Mouse (Mus musculus) embryonic facial prominence, embryonic 15.5 days (tissue): ENCODE data around the gene B230219D22Rik. TPM values are rescaled to one million over a fixed set of nuclear protein-coding genes. Genes with fewer than 3 reads are reported as not detected.

Experiments
- ATAC-seq: fragments of 200-750 bp; cut with Nextera tagmentation; 2 replicates; pipeline ENCODE4 v1.8.0; 2017; ENCODE audit warnings: low read depth, moderate TSS enrichment; ENCODE audit not compliant: insufficient number of reproducible peaks, low FRiP score, low TSS enrichment
- H3K27ac ChIP-seq: fragments of 300-500 bp; sonication (generic); replicated peaks from 2 replicates; pipeline ENCODE4 v1.5.1; 2015; ENCODE audit warnings: mild to moderate bottlenecking, inconsistent platforms
- H3K27me3 ChIP-seq: fragments of 300-500 bp; sonication (generic); 2 replicates; pipeline ENCODE4 v1.6.1; 2015; ENCODE audit warnings: inconsistent platforms
- H3K36me3 ChIP-seq: fragments of 300-500 bp; sonication (generic); 2 replicates; pipeline ENCODE4 v1.6.1; 2015; ENCODE audit warnings: mild to moderate bottlenecking, inconsistent platforms
- H3K4me1 ChIP-seq: fragments of 300-500 bp; sonication (generic); 2 replicates; pipeline ENCODE4 v1.6.1; 2015; ENCODE audit warnings: inconsistent platforms
- H3K4me2 ChIP-seq: fragments of 300-500 bp; sonication (generic); replicated peaks from 2 replicates; pipeline ENCODE4 v1.6.1; 2015; ENCODE audit warnings: mild to moderate bottlenecking, inconsistent platforms
- H3K4me3 ChIP-seq: fragments of 300-500 bp; sonication (generic); replicated peaks from 2 replicates; pipeline ENCODE4 v1.5.1; 2015; ENCODE audit warnings: mild to moderate bottlenecking, inconsistent platforms
- H3K9ac ChIP-seq: fragments of 300-500 bp; sonication (generic); 2 replicates; pipeline ENCODE4 v1.6.1; 2015; ENCODE audit warnings: inconsistent platforms
- H3K9me3 ChIP-seq: fragments of 300-500 bp; sonication (generic); replicated peaks from 2 replicates; pipeline ENCODE4 v1.6.1; 2016; ENCODE audit warnings: inconsistent platforms
- WGBS: fragments of 180-500 bp; shearing (Covaris S2); methylation state at CpG from one replicate; pipeline ENCODE4 v1.1.7; 2015; 5-methylcytosine and 5-hydroxymethylcytosine counted together
- polyA plus RNA-seq: library from polyadenylated mRNA; unstranded; fragments of >200 nt; fragmentation: Nextera tagmentation; extraction: Ambion mirVana; gene quantifications from 2 replicates; pipeline ENCODE4 v1.2.1, GENCODE M21; 2015

B230219D22Rik gene
- polyA plus RNA-seq, 1 experiment from 2014 or later: 60.3 TPM

- peak within 1 kb of the TSS; percentile 56 for H3K9ac ChIP-seq
- H3K27me3 ChIP-seq: no peaks in the 10 kb centered on the region
- no peaks in the 10 kb centered on the region for H3K9me3 ChIP-seq
- no peaks in the 10 kb centered on the region for H3K4me1 ChIP-seq
- peak within 1 kb of the TSS; percentile 94 for H3K27ac ChIP-seq
- under 1% methylated on average over 71 of the region's 73 CpGs for WGBS
- peak; percentile 89 for ATAC-seq
- H3K4me3 ChIP-seq: peak within 1 kb of the TSS; percentile 64
- H3K4me2 ChIP-seq: peak within 1 kb of the TSS; percentile 53
- H3K36me3 ChIP-seq: peaks cover 28% of the 10 kb centered on the region
Observed at GRCm38 (mm10) chr13:55727120-55727838, 34.4 kb downstream of the B230219D22Rik start, which contains the start of gene Pcbd2. Gene Pcbd2, plus strand, starts transcription at chr13:55727368.

DNA sequence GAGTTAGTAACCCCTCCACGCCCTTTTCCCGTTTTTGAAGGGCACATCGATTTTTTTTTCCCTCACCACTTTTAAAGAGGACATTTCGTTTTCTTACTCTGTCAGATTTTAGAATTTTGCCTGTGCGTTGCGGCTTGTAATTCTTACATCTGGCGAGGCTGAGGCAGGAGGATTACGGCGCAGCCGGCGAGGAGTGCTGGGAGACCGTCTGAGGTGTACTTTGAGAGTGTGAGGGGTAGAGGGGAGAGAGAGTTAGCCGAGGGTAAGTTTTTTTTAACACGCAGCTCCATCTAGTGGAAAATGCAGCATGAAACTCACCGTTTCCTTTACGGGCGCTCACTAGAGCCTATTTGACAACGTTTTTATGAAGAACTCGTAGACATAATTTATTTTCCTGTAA, 34.9 kb downstream of the B230219D22Rik start:
- peak overlapping the region; percentile 53 for H3K4me2 ChIP-seq
- peaks cover 28% of the 10 kb centered on the region for H3K36me3 ChIP-seq
- peak overlapping the region; percentile 56 for H3K9ac ChIP-seq
- no peaks in the 10 kb centered on the region for H3K4me1 ChIP-seq
- peak overlapping the region; percentile 64 for H3K4me3 ChIP-seq
- no peaks in the 10 kb centered on the region for H3K27me3 ChIP-seq
- ATAC-seq: peak; percentile 84
- peak overlapping the region; percentile 94 for H3K27ac ChIP-seq
- 2% methylated on average over 19 of the region's 19 CpGs for WGBS
- no peaks in the 10 kb centered on the region for H3K9me3 ChIP-seq

- 74% methylated on average over 7 of the region's 7 CpGs for WGBS
- Histone ChIP-seq H3K4me1 (no peaks in the 10 kb centered on the region), H3K27me3 (no peaks in the 10 kb centered on the region), H3K27ac (no peak overlapping the region), H3K4me3 (no peak overlapping the region), H3K9ac (no peak overlapping the region), H3K4me2 (no peak overlapping the region), H3K9me3 (no peaks in the 10 kb centered on the region), H3K36me3 (peaks cover 6% of the 10 kb centered on the region; the same call in 1 of the 2 replicates)
- ATAC-seq: no peak
Observed at GRCm38 (mm10) chr13:55730716-55731115, 37.8 kb downstream of the B230219D22Rik start.

GRCm38 (mm10) chr13:55732121-55732520, 39.2 kb downstream of the B230219D22Rik start:
- Histone ChIP-seq H3K27me3 (no peaks in the 10 kb centered on the region), H3K9ac (no peak overlapping the region), H3K9me3 (no peaks in the 10 kb centered on the region), H3K4me1 (no peaks in the 10 kb centered on the region), H3K4me2 (no peak overlapping the region), H3K27ac (no peak overlapping the region), H3K4me3 (no peak overlapping the region), H3K36me3 (no peaks in the 10 kb centered on the region)
- no peak for ATAC-seq
- 82% methylated on average over 2 of the region's 2 CpGs for WGBS

DNA sequence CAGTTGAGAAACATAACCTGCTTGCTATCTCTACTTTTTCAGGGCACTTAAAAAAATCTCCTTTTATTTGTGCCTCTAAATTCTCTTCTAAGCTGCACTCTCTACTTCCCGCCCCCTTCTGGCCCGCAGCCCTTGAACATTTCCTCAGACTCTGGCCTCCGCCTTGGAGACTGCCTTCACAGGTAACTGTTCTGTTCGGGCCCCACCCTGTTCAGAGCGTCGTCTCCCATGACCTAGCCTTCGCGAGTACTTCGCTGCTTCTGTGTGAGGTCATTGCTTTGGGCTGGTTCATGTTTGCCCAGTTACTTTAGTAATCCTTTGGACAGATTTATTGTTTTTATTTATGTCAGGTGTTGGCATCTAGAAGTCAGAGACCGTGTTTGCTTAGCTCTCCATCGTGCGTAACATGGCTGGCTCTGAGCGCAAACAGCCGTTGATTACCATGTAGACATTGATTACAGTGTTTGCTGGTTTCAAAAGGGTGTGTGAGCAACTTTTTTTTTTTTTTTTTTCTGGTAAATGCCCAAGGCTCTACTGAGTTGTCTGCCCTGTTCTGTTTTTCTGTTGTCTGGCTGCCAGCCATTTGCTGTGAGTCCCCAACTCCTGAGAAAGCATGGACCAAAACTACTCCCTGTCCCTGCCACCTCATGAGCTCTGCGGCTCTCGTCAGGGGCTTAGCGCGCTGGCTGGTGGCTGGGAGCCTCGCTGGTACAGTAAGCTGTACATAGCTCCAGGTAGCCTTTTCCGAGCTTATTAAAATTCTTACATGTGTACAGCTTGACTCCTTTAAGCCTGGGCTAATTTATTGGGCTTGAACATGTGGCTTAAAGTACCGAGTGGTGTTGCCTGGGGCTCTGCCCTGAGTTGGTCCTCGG, 40.9 kb downstream of the B230219D22Rik start:
- Histone ChIP-seq H3K9me3 (no peaks in the 10 kb centered on the region), H3K4me1 (no peaks in the 10 kb centered on the region), H3K27me3 (no peaks in the 10 kb centered on the region), H3K4me2 (no peak overlapping the region), H3K36me3 (no peaks in the 10 kb centered on the region), H3K9ac (no peak overlapping the region), H3K27ac (no peak overlapping the region; the same call in 1 of the 2 replicates), H3K4me3 (no peak overlapping the region)
- ATAC-seq: no peak
- 60% methylated on average over 22 of the region's 22 CpGs for WGBS

GRCm38 (mm10) chr13:55737885-55738284, 45.0 kb downstream of the B230219D22Rik start:
- no peak for ATAC-seq
- WGBS: 83% methylated on average over 8 of the region's 8 CpGs
- Histone ChIP-seq H3K27ac (no peak overlapping the region), H3K4me3 (no peak overlapping the region), H3K4me1 (no peaks in the 10 kb centered on the region), H3K27me3 (no peaks in the 10 kb centered on the region), H3K4me2 (no peak overlapping the region), H3K9ac (no peak overlapping the region), H3K36me3 (no peaks in the 10 kb centered on the region), H3K9me3 (no peaks in the 10 kb centered on the region)

DNA sequence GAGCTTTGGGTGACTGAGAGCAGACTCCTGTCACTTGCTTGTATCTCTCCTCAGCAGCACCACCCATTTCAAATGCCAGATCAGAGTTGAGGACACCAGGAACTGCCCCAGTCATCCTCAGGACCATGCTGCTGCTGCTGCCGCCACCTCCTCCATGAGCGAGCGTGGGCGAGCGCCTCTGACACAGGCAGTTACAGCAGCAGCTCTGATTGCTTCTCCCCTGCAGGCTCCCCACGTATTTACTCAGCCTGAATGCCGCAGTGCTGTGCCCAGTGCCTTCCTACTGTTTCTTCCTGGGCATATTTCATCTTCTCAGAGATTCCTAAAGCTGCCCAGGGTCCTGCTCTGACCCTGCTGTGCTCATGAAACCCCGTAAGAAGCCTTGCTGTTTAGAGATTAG, 49.4 kb downstream of the B230219D22Rik start:
- H3K4me3 ChIP-seq: no peak overlapping the region
- no peak overlapping the region for H3K4me2 ChIP-seq
- H3K27ac ChIP-seq: no peak overlapping the region
- peaks cover 4% of the 10 kb centered on the region for H3K4me1 ChIP-seq
- H3K9me3 ChIP-seq: no peaks in the 10 kb centered on the region
- H3K9ac ChIP-seq: no peak overlapping the region
- H3K27me3 ChIP-seq: no peaks in the 10 kb centered on the region
- WGBS: 67% methylated on average over 8 of the region's 8 CpGs
- no peak for ATAC-seq
- no peaks in the 10 kb centered on the region for H3K36me3 ChIP-seq

Other genes starting within 250 kb of the B230219D22Rik start
- gene Grk6, start 248.1 kb upstream of the B230219D22Rik start, polyA plus RNA-seq: 43.8 and 45.1 TPM in 2 replicates
- gene Prr7, start 228.9 kb upstream of the B230219D22Rik start, polyA plus RNA-seq: 1.5 TPM in 2 replicates
- 190 and 193 TPM in 2 replicates for gene Dbn1, start 205.0 kb upstream of the B230219D22Rik start, polyA plus RNA-seq
- gene Pdlim7, start 179.4 kb upstream of the B230219D22Rik start, polyA plus RNA-seq: 165 and 180 TPM in 2 replicates
- 5.5 and 6.3 TPM in 2 replicates for gene Dok3, start 163.8 kb upstream of the B230219D22Rik start, polyA plus RNA-seq
- 61.4 and 66.2 TPM in 2 replicates for gene Ddx41, start 156.5 kb upstream of the B230219D22Rik start, polyA plus RNA-seq
- 43.4 and 46.0 TPM in 2 replicates for gene Fam193b, start 122.0 kb upstream of the B230219D22Rik start, polyA plus RNA-seq
- 163 and 178 TPM in 2 replicates for gene Tmed9, start 119.4 kb upstream of the B230219D22Rik start, polyA plus RNA-seq
- gene B4galt7, start 93.2 kb upstream of the B230219D22Rik start, polyA plus RNA-seq: 30.3 and 32.3 TPM in 2 replicates
- 59.7 and 64.7 TPM in 2 replicates for gene Caml, start 70.1 kb upstream of the B230219D22Rik start, polyA plus RNA-seq
- gene Ddx46, start 58.1 kb upstream of the B230219D22Rik start, polyA plus RNA-seq: 31.0 and 32.1 TPM in 2 replicates
- gene Txndc15, start 21.5 kb downstream of the B230219D22Rik start, polyA plus RNA-seq: 98.3 and 105 TPM in 2 replicates
- 50.3 and 53.0 TPM in 2 replicates for gene Pcbd2, start 34.2 kb downstream of the B230219D22Rik start, polyA plus RNA-seq
- gene Catsper3, start 91.4 kb downstream of the B230219D22Rik start, polyA plus RNA-seq: 0.17 TPM in 1 of 2 replicates, not detected in the other
- gene Pitx1, start 143.1 kb downstream of the B230219D22Rik start, polyA plus RNA-seq: 45.9 and 46.9 TPM in 2 replicates